Mouse (Mus musculus) kidney, adult 2 months (tissue): ENCODE results near the gene Lcp1. TPM values are rescaled to one million over a fixed set of nuclear protein-coding genes. Genes with fewer than 3 reads are reported as not detected.
A peak's percentile ranks its signal among the peaks of the same experiment; 100 is the strongest.

Source experiments
- DNase-seq: peaks from one replicate; pipeline ENCODE4 v3.0.0; 2021
- H3K27ac ChIP-seq: fragments of 200-500 bp; 2 replicates; pipeline ENCODE4 v1.5.1; 2012; ENCODE audit warnings: low read depth, low read length, control low read depth, inconsistent platforms; ENCODE audit not compliant: insufficient read depth
- H3K27me3 ChIP-seq: fragments of 200-500 bp; replicated peaks from 2 replicates; pipeline ENCODE4 v1.6.1; 2012; ENCODE audit warnings: mild to moderate bottlenecking, moderate library complexity, low read length, inconsistent platforms; ENCODE audit not compliant: control insufficient read depth, insufficient read depth
- H3K36me3 ChIP-seq: fragments of 200-500 bp; 2 replicates; pipeline ENCODE4 v1.6.1; 2012; ENCODE audit warnings: mild to moderate bottlenecking, moderate library complexity, low read length, inconsistent platforms; ENCODE audit not compliant: control insufficient read depth, insufficient read depth
- H3K4me1 ChIP-seq: fragments of 200-500 bp; 2 replicates; pipeline ENCODE4 v1.6.1; 2011; ENCODE audit warnings: low read length; ENCODE audit not compliant: control insufficient read depth, insufficient read depth
- H3K4me3 ChIP-seq: fragments of 200-500 bp; 2 replicates; pipeline ENCODE4 v1.5.1; 2011; ENCODE audit warnings: mild to moderate bottlenecking, low read depth, low read length, control low read depth; ENCODE audit not compliant: insufficient read depth
- CTCF ChIP-seq: fragments of 200-500 bp; conservative IDR thresholded peaks from 2 replicates; pipeline ENCODE4 v1.5.1; 2011; ENCODE audit warnings: low read depth, mild to moderate bottlenecking, control low read depth, low read length, moderate library complexity, mixed read lengths; ENCODE audit not compliant: insufficient read depth, insufficient read length
- POLR2A ChIP-seq: fragments of 200-500 bp; IDR thresholded peaks from one replicate; pipeline ENCODE4 v1.6.1; 2011; ENCODE audit warnings: low read depth, low read length, control low read depth
- WGBS: fragments of 180-500 bp; shearing (Covaris S2); methylation state at CpG from one replicate; pipeline ENCODE4 v1.1.7; 2018; 5-methylcytosine and 5-hydroxymethylcytosine counted together
- polyA plus RNA-seq: library from polyadenylated mRNA; depleted of rRNA; stranded (reverse); fragments of >200 nt; gene quantifications from 2 replicates; pipeline ENCODE4 v1.2.3, GENCODE M21; 2012; rRNA removed

Lcp1 gene
- polyA plus RNA-seq, 1 experiment, result 13.7 TPM

GRCm38 (mm10) chr14:75246024-75247000 lies 115.4 kb downstream of the Lcp1 start:
- Histone ChIP-seq H3K27ac (no peak overlapping the region), H3K36me3 (no peaks in the 10 kb centered on the region), H3K4me3 (no peak overlapping the region), H3K27me3 (no peaks in the 10 kb centered on the region), H3K4me1 (peaks cover 2% of the 10 kb centered on the region; the same call in 1 of the 2 replicates)
- no peak for DNase-seq
- WGBS, result 69% methylated on average over 11 of the region's 11 CpGs
- no peak for TF ChIP-seq CTCF
- no peak for TF ChIP-seq POLR2A

GRCm38 (mm10) chr14:75250432-75250831 lies 119.5 kb downstream of the Lcp1 start:
- TF ChIP-seq CTCF (no peak), POLR2A (no peak)
- Histone ChIP-seq H3K36me3 (no peaks in the 10 kb centered on the region), H3K4me3 (no peak overlapping the region), H3K4me1 (no peaks in the 10 kb centered on the region), H3K27me3 (no peaks in the 10 kb centered on the region), H3K27ac (no peak overlapping the region)
- DNase-seq, result no peak
- 93% methylated on average over 3 of the region's 3 CpGs for WGBS

- Histone ChIP-seq H3K27ac (no peak overlapping the region), H3K4me1 (no peaks in the 10 kb centered on the region), H3K36me3 (no peaks in the 10 kb centered on the region), H3K27me3 (no peaks in the 10 kb centered on the region), H3K4me3 (no peak overlapping the region)
- TF ChIP-seq POLR2A (no peak), CTCF (peak; percentile 58)
- peak; percentile 19 for DNase-seq
- 42% methylated on average over 5 of the region's 5 CpGs for WGBS
Measured at GRCm38 (mm10) chr14:75256521-75256920, 125.6 kb downstream of the Lcp1 start.

- 88% methylated on average over 5 of the region's 5 CpGs for WGBS
- no peak overlapping the region for H3K4me3 ChIP-seq
- TF ChIP-seq CTCF, result no peak
- no peak for TF ChIP-seq POLR2A
- H3K27ac ChIP-seq, result no peak overlapping the region
- no peaks in the 10 kb centered on the region for H3K36me3 ChIP-seq
- DNase-seq, result no peak
- no peaks in the 10 kb centered on the region for H3K4me1 ChIP-seq
- no peaks in the 10 kb centered on the region; the same call in 1 of the 2 replicates for H3K27me3 ChIP-seq
Measured at GRCm38 (mm10) chr14:75269531-75269930, 138.6 kb downstream of the Lcp1 start.

GRCm38 (mm10) chr14:75279716-75280115 lies 148.8 kb downstream of the Lcp1 start:
- TF ChIP-seq CTCF (no peak), POLR2A (no peak)
- Histone ChIP-seq H3K27ac (no peak overlapping the region), H3K4me3 (no peak overlapping the region), H3K27me3 (no peaks in the 10 kb centered on the region), H3K4me1 (no peaks in the 10 kb centered on the region; the same call in 1 of the 2 replicates), H3K36me3 (no peaks in the 10 kb centered on the region)
- no peak for DNase-seq
- 82% methylated on average over 6 of the region's 6 CpGs for WGBS

- no peak overlapping the region for H3K27ac ChIP-seq
- TF ChIP-seq POLR2A (no peak), CTCF (no peak)
- no peaks in the 10 kb centered on the region for H3K27me3 ChIP-seq
- WGBS, result 69% methylated on average over 5 of the region's 5 CpGs
- no peak overlapping the region for H3K4me3 ChIP-seq
- DNase-seq, result no peak
- H3K36me3 ChIP-seq, result no peaks in the 10 kb centered on the region
- no peaks in the 10 kb centered on the region; the same call in 1 of the 2 replicates for H3K4me1 ChIP-seq
Measured at GRCm38 (mm10) chr14:75280406-75280805, 149.5 kb downstream of the Lcp1 start.

Other genes starting within 250 kb of the Lcp1 start
- 8.2 and 8.4 TPM in 2 replicates for gene Lrch1, start 183.2 kb upstream of the Lcp1 start, polyA plus RNA-seq
- gene Rubcnl, start 115.1 kb upstream of the Lcp1 start, polyA plus RNA-seq, result 0.27 and 1.2 TPM in 2 replicates
- gene Lrrc63, start 220 bp upstream of the Lcp1 start, polyA plus RNA-seq, result not detected in 2 replicates
- gene Cpb2, start 111.2 kb downstream of the Lcp1 start, polyA plus RNA-seq, result 2.0 and 2.6 TPM in 2 replicates
- gene Zc3h13, start 153.3 kb downstream of the Lcp1 start, polyA plus RNA-seq, result 6.4 and 7.0 TPM in 2 replicates